Comparison of ENCODE assay signal across 8 mouse cellular contexts in genomic region chr16:34924937-34925618, GRCm38 (mm10).
A peak's percentile ranks its signal among the peaks of the same experiment; 100 is the strongest.
DNase-seq lines count a peak whose midpoint lies in the region.

No protein-coding gene starts in this region.

- peak; percentile 32 for DNase-seq in right cerebral cortex, postnatal 14 days
- DNase-seq in right cerebral cortex, postnatal 25 days: no peak
- peak; percentile 99 for DNase-seq in heart, adult 11 months
- peak; percentile 75 for DNase-seq in kidney, adult 9 months
- DNase-seq in lung, postnatal 14 days: peak; percentile 86
- DNase-seq in left cerebral cortex, adult 8-10 months (ENCODE audit: low spot score in 2 of 2): no peak
- DNase-seq in cerebellum, adult 11-12 months: no peak
- no peak for DNase-seq in left cerebral cortex, postnatal 25 days (ENCODE audit: low spot score in 2 of 2)

- intact Hi-C loops in left cerebral cortex, postnatal 25 days (cut with DNase I): loop anchor here (5.0 kb wide), 1 partner anchor 42 kb away; no protein-coding TSS in a partner anchor

Comparison
In these comparisons a context has a peak if more than half of its experiments do, and no peak if none do; other contexts are left out.
1. DNase-seq: peak in right cerebral cortex, postnatal 14 days (single experiment), heart, adult 11 months (single experiment), kidney, adult 9 months (single experiment) and lung, postnatal 14 days (single experiment); none in right cerebral cortex, postnatal 25 days (single experiment), left cerebral cortex, adult 8-10 months (0 of 2), cerebellum, adult 11-12 months (single experiment) and left cerebral cortex, postnatal 25 days (0 of 2).